Mouse (Mus musculus) midbrain, embryonic 15.5 days (tissue): ENCODE data around the gene Ccdc40. TPM values are rescaled to one million over a fixed set of nuclear protein-coding genes. Genes with fewer than 3 reads are reported as not detected.

Source experiments
- ATAC-seq: fragments of 200-750 bp; cut with Nextera tagmentation; replicated peaks from 2 replicates; pipeline ENCODE4 v1.8.0; 2017; ENCODE audit warnings: moderate TSS enrichment
- H3K27ac ChIP-seq: fragments of 300-500 bp; sonication (generic); 2 replicates; pipeline ENCODE4 v1.5.1; 2015; ENCODE audit warnings: mild to moderate bottlenecking, inconsistent platforms
- H3K27me3 ChIP-seq: fragments of 300-500 bp; sonication (generic); replicated peaks from 2 replicates; pipeline ENCODE4 v1.6.1; 2015; ENCODE audit warnings: inconsistent platforms
- H3K36me3 ChIP-seq: fragments of 300-500 bp; sonication (generic); replicated peaks from 2 replicates; pipeline ENCODE4 v1.6.1; 2015; ENCODE audit warnings: inconsistent platforms
- H3K4me1 ChIP-seq: fragments of 300-500 bp; sonication (generic); 2 replicates; pipeline ENCODE4 v1.6.1; 2015; ENCODE audit warnings: inconsistent platforms
- H3K4me2 ChIP-seq: fragments of 300-500 bp; sonication (generic); 2 replicates; pipeline ENCODE4 v1.6.1; 2015; ENCODE audit warnings: inconsistent platforms, mild to moderate bottlenecking, moderate library complexity
- H3K4me3 ChIP-seq: fragments of 300-500 bp; sonication (generic); 2 replicates; pipeline ENCODE4 v1.5.1; 2015; ENCODE audit warnings: mild to moderate bottlenecking, inconsistent platforms
- H3K9ac ChIP-seq: fragments of 300-500 bp; sonication (generic); 2 replicates; pipeline ENCODE4 v1.6.1; 2015; ENCODE audit warnings: mild to moderate bottlenecking, inconsistent platforms
- H3K9me3 ChIP-seq: fragments of 300-500 bp; sonication (generic); 2 replicates; pipeline ENCODE4 v1.6.1; 2016; ENCODE audit warnings: inconsistent platforms
- WGBS: fragments of 180-500 bp; shearing (Covaris S2); methylation state at CpG from one replicate; pipeline ENCODE4 v1.1.7; 2015; ENCODE audit warnings: mixed read lengths; 5-methylcytosine and 5-hydroxymethylcytosine counted together
- polyA plus RNA-seq: library from polyadenylated mRNA; unstranded; fragments of >200 nt; fragmentation: Nextera tagmentation; extraction: Ambion mirVana; gene quantifications from 2 replicates; pipeline ENCODE4 v1.2.1, GENCODE M21; 2015

The Ccdc40 gene
- 19.3 and 21.5 TPM in 2 replicates for polyA plus RNA-seq

GRCm38 (mm10) chr11:119228091-119228781, at the start of gene Ccdc40, which contains the start of gene Tbc1d16:
Gene Ccdc40 (plus strand): TSS chr11:119228572.
Gene Tbc1d16 (minus strand): TSS chr11:119228499.
- under 1% methylated on average over 65 of the region's 66 CpGs for WGBS
- H3K4me1 ChIP-seq: peaks cover 59% of the 10 kb centered on the region
- peak within 1 kb of the TSS; percentile 97 for H3K9ac ChIP-seq
- no peaks in the 10 kb centered on the region for H3K27me3 ChIP-seq
- peak within 1 kb of the TSS; percentile 100 for H3K4me2 ChIP-seq
- no peaks in the 10 kb centered on the region for H3K9me3 ChIP-seq
- no peaks in the 10 kb centered on the region for H3K36me3 ChIP-seq
- peak within 1 kb of the TSS; percentile 87 for H3K27ac ChIP-seq
- peak; percentile 90 for ATAC-seq
- H3K4me3 ChIP-seq: peak within 1 kb of the TSS; percentile 96

GRCm38 (mm10) chr11:119180824-119181582, 47.4 kb upstream of the Ccdc40 start:
- no peak overlapping the region for H3K9ac ChIP-seq
- H3K36me3 ChIP-seq: no peaks in the 10 kb centered on the region
- H3K4me2 ChIP-seq: no peak overlapping the region
- peak overlapping the region; percentile 36 for H3K27ac ChIP-seq
- peaks cover 53% of the 10 kb centered on the region for H3K4me1 ChIP-seq
- H3K9me3 ChIP-seq: no peaks in the 10 kb centered on the region
- ATAC-seq: 0 out of 2 replicates have a peak, but pooled peaks have one; percentile 45
- no peaks in the 10 kb centered on the region for H3K27me3 ChIP-seq
- WGBS: 62% methylated on average over 14 of the region's 14 CpGs
- no peak overlapping the region for H3K4me3 ChIP-seq

- H3K4me1 ChIP-seq: peaks cover 48% of the 10 kb centered on the region
Measured at GRCm38 (mm10) chr11:119181861-119182395, 46.4 kb upstream of the Ccdc40 start.

GRCm38 (mm10) chr11:119183684-119184310, 44.6 kb upstream of the Ccdc40 start:
- Histone ChIP-seq H3K27me3 (no peaks in the 10 kb centered on the region), H3K4me1 (peaks cover 51% of the 10 kb centered on the region), H3K4me3 (no peak overlapping the region), H3K4me2 (no peak overlapping the region), H3K36me3 (no peaks in the 10 kb centered on the region), H3K9me3 (no peaks in the 10 kb centered on the region), H3K27ac (peak overlapping the region; percentile 31; the same call in 1 of the 2 replicates), H3K9ac (0 out of 2 replicates have a peak overlapping the region, but pooled peaks have one; percentile 16)
- 69% methylated on average over 15 of the region's 15 CpGs for WGBS
- ATAC-seq: no peak

More at GRCm38 (mm10) chr11:119181861-119182395, 46.4 kb upstream of the Ccdc40 start:
- H3K9ac ChIP-seq: no peak overlapping the region
- H3K9me3 ChIP-seq: no peaks in the 10 kb centered on the region
- WGBS: 73% methylated on average over 12 of the region's 12 CpGs
- H3K4me2 ChIP-seq: no peak overlapping the region
- H3K4me3 ChIP-seq: no peak overlapping the region
- ATAC-seq: no peak
- no peaks in the 10 kb centered on the region for H3K36me3 ChIP-seq
- no peaks in the 10 kb centered on the region for H3K27me3 ChIP-seq
- 0 out of 2 replicates have a peak overlapping the region, but pooled peaks have one; percentile 36 for H3K27ac ChIP-seq

GRCm38 (mm10) chr11:119186381-119186780, 42.0 kb upstream of the Ccdc40 start:
- H3K27me3 ChIP-seq: no peaks in the 10 kb centered on the region
- WGBS: 82% methylated on average over 3 of the region's 3 CpGs
- H3K9ac ChIP-seq: no peak overlapping the region
- H3K36me3 ChIP-seq: no peaks in the 10 kb centered on the region
- peaks cover 60% of the 10 kb centered on the region for H3K4me1 ChIP-seq
- H3K4me2 ChIP-seq: no peak overlapping the region
- no peaks in the 10 kb centered on the region for H3K9me3 ChIP-seq
- no peak overlapping the region for H3K27ac ChIP-seq
- no peak overlapping the region for H3K4me3 ChIP-seq
- ATAC-seq: no peak

- peaks cover 52% of the 10 kb centered on the region for H3K4me1 ChIP-seq
- H3K4me2 ChIP-seq: no peak overlapping the region
- no peak overlapping the region for H3K9ac ChIP-seq
- 44% methylated on average over 25 of the region's 25 CpGs for WGBS
- no peaks in the 10 kb centered on the region for H3K9me3 ChIP-seq
- no peaks in the 10 kb centered on the region for H3K27me3 ChIP-seq
- H3K27ac ChIP-seq: peak overlapping the region; percentile 27; the same call in 1 of the 2 replicates
- no peak overlapping the region for H3K4me3 ChIP-seq
- ATAC-seq: no peak; the same call in 1 of the 2 replicates
- no peaks in the 10 kb centered on the region for H3K36me3 ChIP-seq
Measured at GRCm38 (mm10) chr11:119186989-119187799, 41.2 kb upstream of the Ccdc40 start.

GRCm38 (mm10) chr11:119187800-119188197, 40.6 kb upstream of the Ccdc40 start:
- WGBS: 51% methylated on average over 10 of the region's 10 CpGs
- Histone ChIP-seq H3K27ac (0 out of 2 replicates have a peak overlapping the region, but pooled peaks have one; percentile 27), H3K27me3 (no peaks in the 10 kb centered on the region), H3K36me3 (no peaks in the 10 kb centered on the region), H3K9ac (no peak overlapping the region), H3K4me1 (peaks cover 46% of the 10 kb centered on the region), H3K4me3 (no peak overlapping the region), H3K4me2 (no peak overlapping the region), H3K9me3 (no peaks in the 10 kb centered on the region)
- no peak for ATAC-seq

- ATAC-seq: no peak
- WGBS: 49% methylated on average over 6 of the region's 6 CpGs
- no peak overlapping the region for H3K9ac ChIP-seq
Measured at GRCm38 (mm10) chr11:119188389-119188788, 40.0 kb upstream of the Ccdc40 start.

GRCm38 (mm10) chr11:119189319-119189718, 39.1 kb upstream of the Ccdc40 start:
- H3K9ac ChIP-seq: no peak overlapping the region
- H3K9me3 ChIP-seq: no peaks in the 10 kb centered on the region
- H3K36me3 ChIP-seq: no peaks in the 10 kb centered on the region
- H3K4me3 ChIP-seq: no peak overlapping the region
- H3K4me1 ChIP-seq: peaks cover 33% of the 10 kb centered on the region
- H3K27me3 ChIP-seq: no peaks in the 10 kb centered on the region
- 94% methylated on average over 3 of the region's 3 CpGs for WGBS
- ATAC-seq: no peak
- no peak overlapping the region for H3K4me2 ChIP-seq
- H3K27ac ChIP-seq: no peak overlapping the region

More at GRCm38 (mm10) chr11:119188389-119188788, 40.0 kb upstream of the Ccdc40 start:
- Histone ChIP-seq H3K4me1 (peaks cover 41% of the 10 kb centered on the region), H3K4me2 (no peak overlapping the region), H3K27me3 (no peaks in the 10 kb centered on the region), H3K4me3 (no peak overlapping the region), H3K27ac (no peak overlapping the region), H3K36me3 (no peaks in the 10 kb centered on the region), H3K9me3 (no peaks in the 10 kb centered on the region)

GRCm38 (mm10) chr11:119190498-119190897, 37.9 kb upstream of the Ccdc40 start:
- Histone ChIP-seq H3K4me3 (no peak overlapping the region), H3K27me3 (no peaks in the 10 kb centered on the region), H3K36me3 (no peaks in the 10 kb centered on the region), H3K4me2 (0 out of 2 replicates have a peak overlapping the region, but pooled peaks have one; percentile 5), H3K4me1 (peaks cover 33% of the 10 kb centered on the region), H3K27ac (peak overlapping the region; percentile 49), H3K9ac (peak overlapping the region; percentile 34; the same call in 1 of the 2 replicates), H3K9me3 (no peaks in the 10 kb centered on the region)
- 17% methylated on average over 11 of the region's 11 CpGs for WGBS
- ATAC-seq: peak; percentile 70

GRCm38 (mm10) chr11:119191606-119192081, 36.7 kb upstream of the Ccdc40 start:
- H3K36me3 ChIP-seq: no peaks in the 10 kb centered on the region
- H3K4me1 ChIP-seq: peaks cover 33% of the 10 kb centered on the region
- H3K9ac ChIP-seq: no peak overlapping the region
- 84% methylated on average over 9 of the region's 9 CpGs for WGBS
- H3K27me3 ChIP-seq: no peaks in the 10 kb centered on the region
- no peaks in the 10 kb centered on the region for H3K9me3 ChIP-seq
- no peak overlapping the region for H3K4me2 ChIP-seq
- no peak for ATAC-seq
- H3K27ac ChIP-seq: no peak overlapping the region
- no peak overlapping the region for H3K4me3 ChIP-seq
